Mouse (Mus musculus) hindbrain, embryonic 10.5 days (tissue): Measurements from ENCODE around the gene Magel2. TPM values are rescaled to one million over a fixed set of nuclear protein-coding genes. Genes with fewer than 3 reads are reported as not detected.

ENCODE experiments used
- polyA plus RNA-seq: library from polyadenylated mRNA; unstranded; fragments of >200 nt; fragmentation: Nextera tagmentation; extraction: Ambion mirVana; gene quantifications from 2 replicates; pipeline ENCODE4 v1.2.1, GENCODE M21; 2016

Gene Magel2
- polyA plus RNA-seq, 1 experiment from 2014 or later = 11.8 TPM

Other genes starting within 250 kb of the Magel2 start
- gene Ndn, start 30.4 kb upstream of the Magel2 start, polyA plus RNA-seq = 100 and 194 TPM in 2 replicates
- 15.4 and 15.5 TPM in 2 replicates for gene Mkrn3, start 43.1 kb downstream of the Magel2 start, polyA plus RNA-seq
- gene Peg12, start 87.5 kb downstream of the Magel2 start, polyA plus RNA-seq = 81.5 and 99.4 TPM in 2 replicates